Mouse (Mus musculus): ENCODE data around the gene 1700102P08Rik. TPM values are rescaled to one million over a fixed set of nuclear protein-coding genes. Genes with fewer than 3 reads are reported as not detected.

The 1700102P08Rik gene
- total RNA-seq, 2 experiments from 2014 or later = 0.52 TPM; not detected in 1

DNA sequence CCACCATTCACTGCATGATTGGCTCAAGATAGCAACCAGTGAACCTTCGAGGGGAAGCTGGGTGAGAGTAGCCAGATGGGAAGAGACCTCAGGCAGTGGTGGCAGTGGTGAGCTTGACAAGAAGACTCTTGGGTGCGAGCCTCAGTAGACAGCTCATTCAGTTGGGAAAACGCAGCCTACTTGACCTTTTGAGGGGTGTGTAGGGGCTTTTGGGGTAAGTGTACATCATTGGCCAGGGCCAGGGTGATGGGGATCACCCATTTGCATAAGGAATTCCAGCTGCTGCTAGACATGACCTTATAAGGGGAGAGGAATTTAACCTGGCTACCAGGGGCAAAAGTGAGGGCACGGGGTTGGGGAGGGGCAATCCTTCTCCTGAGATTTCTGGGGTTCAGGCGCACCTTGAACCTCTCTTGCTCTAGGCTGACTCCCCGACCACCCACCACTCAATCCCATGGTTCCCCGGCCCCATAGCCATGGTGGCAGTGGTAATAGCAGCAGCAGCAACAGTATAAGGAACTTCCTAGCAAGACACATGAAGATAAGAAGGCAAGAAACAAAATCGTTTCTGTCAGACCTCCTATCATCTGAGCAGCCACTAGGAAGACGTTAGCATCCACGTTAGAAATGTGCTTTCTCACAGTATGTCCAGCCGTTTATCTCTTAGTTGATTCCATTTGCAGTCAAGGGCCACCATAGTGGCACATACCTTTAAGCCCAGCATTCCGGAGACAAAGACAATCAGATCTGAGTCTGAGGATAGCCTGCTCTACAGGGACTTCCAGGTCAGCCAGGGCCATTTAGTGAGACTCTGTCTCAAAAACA lies 63.4 kb downstream of the 1700102P08Rik start:
- no peak for ATAC-seq (replicated peaks; ENCODE audit: low FRiP score, low TSS enrichment, poor library complexity, severe bottlenecking)

GRCm38 (mm10) chr9:108456953-108457352 lies 64.3 kb downstream of the 1700102P08Rik start:
- ATAC-seq (replicated peaks; ENCODE audit: low FRiP score, low TSS enrichment, poor library complexity, severe bottlenecking) = no peak

DNA sequence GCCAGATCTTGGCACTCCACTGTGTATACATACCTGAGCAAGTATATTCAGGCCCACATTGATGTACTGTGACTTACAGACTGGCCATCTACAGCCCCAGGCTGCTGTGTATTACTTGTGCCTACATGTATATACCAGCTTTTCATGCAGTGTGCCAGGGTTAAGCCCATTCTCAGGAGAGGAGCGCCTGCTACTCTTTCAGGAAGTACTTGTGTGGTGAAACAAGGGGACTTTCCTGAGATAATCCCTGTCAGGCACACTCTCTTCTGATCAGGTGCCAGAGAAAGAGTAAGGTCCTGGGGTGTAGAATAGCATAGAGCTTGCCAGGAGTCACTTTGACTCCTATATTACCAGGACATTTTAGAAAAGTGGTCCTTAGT lies 67.3 kb downstream of the 1700102P08Rik start:
- peak; percentile 10; the same call in 1 of the 2 replicates for ATAC-seq (replicated peaks; ENCODE audit: low FRiP score, low TSS enrichment, poor library complexity, severe bottlenecking)

Other genes with a start within 250 kb of the 1700102P08Rik start
- gene Bsn, start 202.4 kb upstream of the 1700102P08Rik start, total RNA-seq (2014; fragmentation: Nextera tagmentation) = 5.5 and 7.4 TPM in 2 replicates
- gene Bsn, start 202.4 kb upstream of the 1700102P08Rik start, total RNA-seq (2017) = 2.3 and 2.9 TPM in 2 replicates
- 10.2 and 12.9 TPM in 2 replicates for gene Dag1, start 128.8 kb upstream of the 1700102P08Rik start, total RNA-seq (2014; fragmentation: Nextera tagmentation)
- 4.6 and 5.1 TPM in 2 replicates for gene Dag1, start 128.8 kb upstream of the 1700102P08Rik start, total RNA-seq (2017)
- gene Nicn1, start 102.4 kb upstream of the 1700102P08Rik start, total RNA-seq (2014; fragmentation: Nextera tagmentation) = 3.1 and 5.0 TPM in 2 replicates
- 1.4 TPM in 1 of 2 replicates, not detected in the other for gene Nicn1, start 102.4 kb upstream of the 1700102P08Rik start, total RNA-seq (2017)
- gene Amt, start 96.0 kb upstream of the 1700102P08Rik start, total RNA-seq (2014; fragmentation: Nextera tagmentation) = 0.28 TPM in 1 of 2 replicates, not detected in the other
- gene Amt, start 96.0 kb upstream of the 1700102P08Rik start, total RNA-seq (2017) = 0.23 TPM in 1 of 2 replicates, not detected in the other
- gene Rhoa, start 86.7 kb upstream of the 1700102P08Rik start, total RNA-seq (2014; fragmentation: Nextera tagmentation) = 148 and 275 TPM in 2 replicates
- gene Rhoa, start 86.7 kb upstream of the 1700102P08Rik start, total RNA-seq (2017) = 249 and 303 TPM in 2 replicates
- 2.8 and 8.2 TPM in 2 replicates for gene Tcta, start 86.6 kb upstream of the 1700102P08Rik start, total RNA-seq (2014; fragmentation: Nextera tagmentation)
- 1.4 and 4.3 TPM in 2 replicates for gene Tcta, start 86.6 kb upstream of the 1700102P08Rik start, total RNA-seq (2017)
- 1,807 and 1,840 TPM in 2 replicates for gene Gpx1, start 53.9 kb upstream of the 1700102P08Rik start, total RNA-seq (2014; fragmentation: Nextera tagmentation)
- gene Gpx1, start 53.9 kb upstream of the 1700102P08Rik start, total RNA-seq (2017) = 887 and 925 TPM in 2 replicates
- 131 and 136 TPM in 2 replicates for gene Usp4, start 45.0 kb upstream of the 1700102P08Rik start, total RNA-seq (2014; fragmentation: Nextera tagmentation)
- gene Usp4, start 45.0 kb upstream of the 1700102P08Rik start, total RNA-seq (2017) = 62.4 and 84.2 TPM in 2 replicates
- gene Ccdc36, start 35.7 kb downstream of the 1700102P08Rik start, total RNA-seq (2014; fragmentation: Nextera tagmentation) = not detected in 2 replicates
- not detected in 2 replicates for gene Ccdc36, start 35.7 kb downstream of the 1700102P08Rik start, total RNA-seq (2017)
- not detected in 2 replicates for gene BC048562, start 43.7 kb downstream of the 1700102P08Rik start, total RNA-seq (2014; fragmentation: Nextera tagmentation)
- not detected in 2 replicates for gene BC048562, start 43.7 kb downstream of the 1700102P08Rik start, total RNA-seq (2017)
- gene Ccdc71, start 67.7 kb downstream of the 1700102P08Rik start, total RNA-seq (2014; fragmentation: Nextera tagmentation) = 19.6 and 42.3 TPM in 2 replicates
- gene Ccdc71, start 67.7 kb downstream of the 1700102P08Rik start, total RNA-seq (2017) = 13.2 and 13.6 TPM in 2 replicates
- 8.0 and 29.6 TPM in 2 replicates for gene Klhdc8b, start 68.8 kb downstream of the 1700102P08Rik start, total RNA-seq (2014; fragmentation: Nextera tagmentation)
- 6.2 and 21.7 TPM in 2 replicates for gene Klhdc8b, start 68.8 kb downstream of the 1700102P08Rik start, total RNA-seq (2017)
- not detected in 2 replicates for gene Lamb2, start 86.9 kb downstream of the 1700102P08Rik start, total RNA-seq (2014; fragmentation: Nextera tagmentation)
- 0.66 TPM in 1 of 2 replicates, not detected in the other for gene Lamb2, start 86.9 kb downstream of the 1700102P08Rik start, total RNA-seq (2017)
- gene Usp19, start 97.8 kb downstream of the 1700102P08Rik start, total RNA-seq (2014; fragmentation: Nextera tagmentation) = 127 and 134 TPM in 2 replicates
- gene Usp19, start 97.8 kb downstream of the 1700102P08Rik start, total RNA-seq (2017) = 37.8 and 51.0 TPM in 2 replicates
- 356 and 390 TPM in 2 replicates for gene Qars, start 114.9 kb downstream of the 1700102P08Rik start, total RNA-seq (2014; fragmentation: Nextera tagmentation)
- gene Qars, start 114.9 kb downstream of the 1700102P08Rik start, total RNA-seq (2017) = 235 and 321 TPM in 2 replicates
- gene Qrich1, start 124.0 kb downstream of the 1700102P08Rik start, total RNA-seq (2014; fragmentation: Nextera tagmentation) = 115 and 171 TPM in 2 replicates
- 146 and 150 TPM in 2 replicates for gene Qrich1, start 124.0 kb downstream of the 1700102P08Rik start, total RNA-seq (2017)
- gene Impdh2, start 167.5 kb downstream of the 1700102P08Rik start, total RNA-seq (2014; fragmentation: Nextera tagmentation) = 430 and 507 TPM in 2 replicates
- gene Impdh2, start 167.5 kb downstream of the 1700102P08Rik start, total RNA-seq (2017) = 413 and 539 TPM in 2 replicates
- gene Ndufaf3, start 174.6 kb downstream of the 1700102P08Rik start, total RNA-seq (2014; fragmentation: Nextera tagmentation) = 21.9 and 31.1 TPM in 2 replicates
- 14.1 and 28.7 TPM in 2 replicates for gene Ndufaf3, start 174.6 kb downstream of the 1700102P08Rik start, total RNA-seq (2017)
- gene Dalrd3, start 177.1 kb downstream of the 1700102P08Rik start, total RNA-seq (2014; fragmentation: Nextera tagmentation) = 119 and 182 TPM in 2 replicates
- 27.5 and 61.0 TPM in 2 replicates for gene Dalrd3, start 177.1 kb downstream of the 1700102P08Rik start, total RNA-seq (2017)
- gene Wdr6, start 185.9 kb downstream of the 1700102P08Rik start, total RNA-seq (2014; fragmentation: Nextera tagmentation) = 33.2 and 34.7 TPM in 2 replicates
- gene Wdr6, start 185.9 kb downstream of the 1700102P08Rik start, total RNA-seq (2017) = 25.8 and 26.8 TPM in 2 replicates
- 2.6 and 3.2 TPM in 2 replicates for gene P4htm, start 204.9 kb downstream of the 1700102P08Rik start, total RNA-seq (2014; fragmentation: Nextera tagmentation)
- 1.5 TPM in 1 of 2 replicates, not detected in the other for gene P4htm, start 204.9 kb downstream of the 1700102P08Rik start, total RNA-seq (2017)

Measured in megakaryocyte-erythroid progenitor cell, adult 5-6 weeks (primary cell).